Mouse (Mus musculus) neural tube, embryonic 11.5 days (tissue): ENCODE data around the gene Ttc3. TPM values are rescaled to one million over a fixed set of nuclear protein-coding genes. Genes with fewer than 3 reads are reported as not detected.

Source experiments
- ATAC-seq: fragments of 200-750 bp; cut with Nextera tagmentation; 2 replicates; pipeline ENCODE4 v1.8.0; 2017; ENCODE audit warnings: moderate number of reproducible peaks, mild to moderate bottlenecking, moderate TSS enrichment, moderate library complexity; ENCODE audit not compliant: insufficient read depth, low FRiP score, low TSS enrichment
- DNase-seq: peaks from one replicate; pipeline ENCODE4 v3.0.0-alpha.2; 2015; ENCODE audit warnings: low spot score
- H3K27ac ChIP-seq: fragments of 300-500 bp; sonication (generic); 2 replicates; pipeline ENCODE4 v1.5.1; 2014; ENCODE audit warnings: low read depth, mild to moderate bottlenecking, low read length
- H3K27me3 ChIP-seq: fragments of 300-500 bp; sonication (generic); 2 replicates; pipeline ENCODE4 v1.6.1; 2014; ENCODE audit warnings: mild to moderate bottlenecking, low read length, mixed read lengths; ENCODE audit not compliant: control insufficient read depth, insufficient read depth
- H3K36me3 ChIP-seq: fragments of 300-500 bp; sonication (generic); 2 replicates; pipeline ENCODE4 v1.6.1; 2014; ENCODE audit warnings: mild to moderate bottlenecking, low read length, moderate library complexity, mixed read lengths; ENCODE audit not compliant: control insufficient read depth, insufficient read depth
- H3K4me1 ChIP-seq: fragments of 300-500 bp; sonication (generic); 2 replicates; pipeline ENCODE4 v1.6.1; 2014; ENCODE audit warnings: low read length, mixed read lengths; ENCODE audit not compliant: control insufficient read depth, insufficient read depth
- H3K4me2 ChIP-seq: fragments of 300-500 bp; sonication (generic); 2 replicates; pipeline ENCODE4 v1.6.1; 2014; ENCODE audit warnings: low read depth, mild to moderate bottlenecking, moderate library complexity
- H3K4me3 ChIP-seq: fragments of 300-500 bp; sonication (generic); 2 replicates; pipeline ENCODE4 v1.5.1; 2014; ENCODE audit warnings: low read depth, low read length
- H3K9ac ChIP-seq: fragments of 300-500 bp; sonication (generic); 2 replicates; pipeline ENCODE4 v1.6.1; 2014; ENCODE audit warnings: mild to moderate bottlenecking, low read length
- H3K9me3 ChIP-seq: fragments of 300-500 bp; sonication (generic); 2 replicates; pipeline ENCODE4 v1.6.1; 2016; ENCODE audit warnings: low read length; ENCODE audit not compliant: control insufficient read depth
- WGBS: fragments of 180-500 bp; shearing (Covaris S2); extraction: QIAGEN DNeasy Blood & Tissue Kit; methylation state at CpG from one replicate; pipeline ENCODE4 v1.1.7; 2014; 5-methylcytosine and 5-hydroxymethylcytosine counted together
- polyA plus RNA-seq: library from polyadenylated mRNA; unstranded; fragments of >200 nt; fragmentation: Nextera tagmentation; extraction: Ambion mirVana; gene quantifications from 2 replicates; pipeline ENCODE4 v1.2.1, GENCODE M21; 2014

Gene Ttc3
- polyA plus RNA-seq, 1 experiment from 2014 or later: 471 TPM

GRCm38 (mm10) chr16:94354450-94354849 is 16.0 kb upstream of the Ttc3 start:
- H3K36me3 ChIP-seq: no peaks in the 10 kb centered on the region
- no peak overlapping the region for H3K9ac ChIP-seq
- ATAC-seq (no peak), DNase-seq (no peak)
- no peak overlapping the region for H3K4me3 ChIP-seq
- no peak overlapping the region for H3K27ac ChIP-seq
- 44% methylated on average over 9 of the region's 9 CpGs for WGBS
- H3K4me1 ChIP-seq: no peaks in the 10 kb centered on the region
- H3K27me3 ChIP-seq: no peaks in the 10 kb centered on the region
- H3K9me3 ChIP-seq: no peaks in the 10 kb centered on the region
- H3K4me2 ChIP-seq: no peak overlapping the region

DNA sequence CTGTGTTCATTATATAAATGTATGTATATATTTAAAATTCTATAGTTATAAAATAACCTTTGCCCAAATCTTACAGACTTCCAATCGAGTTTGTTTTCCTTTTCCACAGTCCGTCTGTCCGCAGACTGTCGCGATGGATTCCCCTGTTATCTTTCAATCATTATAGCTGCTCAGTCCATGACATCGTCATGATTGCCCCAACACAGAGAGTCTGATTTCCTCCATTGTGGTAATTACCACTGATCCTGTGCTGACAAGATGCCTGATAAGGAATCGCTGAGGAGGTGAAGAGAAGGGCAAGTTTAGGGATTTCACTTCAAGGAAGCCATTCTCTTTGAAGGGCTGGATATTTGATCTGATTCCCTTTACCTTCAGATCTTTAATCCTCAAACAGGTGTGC is 14.4 kb upstream of the Ttc3 start:
- H3K4me3 ChIP-seq: no peak overlapping the region
- H3K27ac ChIP-seq: no peak overlapping the region
- no peaks in the 10 kb centered on the region for H3K27me3 ChIP-seq
- no peak overlapping the region for H3K4me2 ChIP-seq
- WGBS: 77% methylated on average over 7 of the region's 7 CpGs
- no peaks in the 10 kb centered on the region for H3K36me3 ChIP-seq
- ATAC-seq (no peak), DNase-seq (no peak)
- H3K4me1 ChIP-seq: no peaks in the 10 kb centered on the region
- no peak overlapping the region for H3K9ac ChIP-seq
- H3K9me3 ChIP-seq: no peaks in the 10 kb centered on the region

DNA sequence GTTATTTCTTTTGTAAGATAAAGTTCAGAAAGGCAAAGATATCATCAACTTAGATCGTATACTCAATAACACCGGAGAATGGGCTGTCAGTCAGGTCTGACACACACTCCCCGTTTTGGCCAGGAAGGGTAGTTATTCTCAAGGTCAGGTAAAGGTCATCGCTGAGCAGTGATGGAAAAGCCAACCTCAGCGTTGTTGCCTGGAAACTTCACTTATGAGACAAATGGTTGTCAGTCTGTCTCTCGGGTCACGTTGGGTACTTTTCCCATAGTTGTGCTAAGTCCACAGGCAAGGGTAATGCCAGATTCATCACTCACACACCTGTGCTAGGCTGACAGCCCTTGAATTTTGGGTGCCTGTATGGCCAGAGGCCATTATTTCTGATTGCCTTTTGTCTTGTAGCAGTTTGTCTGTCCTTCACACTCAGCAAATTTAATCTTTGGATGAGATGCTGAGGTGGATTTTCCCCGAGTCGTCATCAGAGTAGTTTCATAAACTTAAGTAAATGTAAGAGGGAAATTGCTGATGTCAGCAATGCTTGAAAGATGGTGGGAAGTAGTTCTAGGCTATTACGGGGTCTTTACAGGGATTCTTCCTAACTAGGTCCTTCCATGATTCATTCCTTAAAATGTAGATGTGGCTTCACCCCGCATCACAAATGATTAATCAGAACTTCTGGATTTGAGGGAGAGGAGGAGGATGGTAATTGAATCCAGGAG is 13.5 kb upstream of the Ttc3 start:
- Histone ChIP-seq H3K9ac (no peak overlapping the region), H3K36me3 (no peaks in the 10 kb centered on the region), H3K9me3 (no peaks in the 10 kb centered on the region), H3K4me1 (no peaks in the 10 kb centered on the region), H3K27me3 (no peaks in the 10 kb centered on the region), H3K27ac (no peak overlapping the region), H3K4me2 (no peak overlapping the region), H3K4me3 (no peak overlapping the region)
- 77% methylated on average over 11 of the region's 11 CpGs for WGBS
- ATAC-seq (no peak), DNase-seq (no peak)

DNA sequence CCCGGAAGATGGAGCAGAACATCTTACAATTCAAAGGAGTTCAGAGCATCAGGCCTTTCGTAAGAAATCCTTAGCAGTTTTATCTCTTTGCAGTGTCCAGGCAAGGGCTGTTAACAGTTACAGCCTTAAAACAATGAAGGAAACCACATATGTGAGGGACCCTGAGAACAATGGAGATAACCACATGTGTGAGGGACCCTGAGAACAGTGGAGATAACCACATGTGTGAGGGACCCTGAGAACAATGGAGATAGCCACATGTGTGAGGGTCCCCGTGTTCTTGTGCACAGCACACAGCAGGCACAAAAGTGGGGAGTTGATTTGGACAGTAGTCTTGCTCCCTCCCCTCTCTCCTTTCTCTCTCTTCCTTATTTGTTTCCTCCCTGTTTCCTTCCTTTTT is 12.3 kb upstream of the Ttc3 start:
- no peak for ATAC-seq
- DNase-seq: no peak
- Histone ChIP-seq H3K9me3 (no peaks in the 10 kb centered on the region), H3K9ac (no peak overlapping the region), H3K4me2 (no peak overlapping the region), H3K27ac (no peak overlapping the region), H3K36me3 (no peaks in the 10 kb centered on the region), H3K4me1 (no peaks in the 10 kb centered on the region), H3K27me3 (no peaks in the 10 kb centered on the region), H3K4me3 (no peak overlapping the region)
- WGBS: 83% methylated on average over 3 of the region's 3 CpGs

GRCm38 (mm10) chr16:94360578-94361350 is 9.7 kb upstream of the Ttc3 start:
- H3K36me3 ChIP-seq: no peaks in the 10 kb centered on the region
- no peak overlapping the region for H3K27ac ChIP-seq
- DNase-seq (no peak), ATAC-seq (no peak)
- no peak overlapping the region for H3K9ac ChIP-seq
- H3K27me3 ChIP-seq: no peaks in the 10 kb centered on the region
- no peak overlapping the region for H3K4me3 ChIP-seq
- H3K4me2 ChIP-seq: no peak overlapping the region
- no peaks in the 10 kb centered on the region for H3K9me3 ChIP-seq
- H3K4me1 ChIP-seq: no peaks in the 10 kb centered on the region
- WGBS: 85% methylated on average over 13 of the region's 13 CpGs

DNA sequence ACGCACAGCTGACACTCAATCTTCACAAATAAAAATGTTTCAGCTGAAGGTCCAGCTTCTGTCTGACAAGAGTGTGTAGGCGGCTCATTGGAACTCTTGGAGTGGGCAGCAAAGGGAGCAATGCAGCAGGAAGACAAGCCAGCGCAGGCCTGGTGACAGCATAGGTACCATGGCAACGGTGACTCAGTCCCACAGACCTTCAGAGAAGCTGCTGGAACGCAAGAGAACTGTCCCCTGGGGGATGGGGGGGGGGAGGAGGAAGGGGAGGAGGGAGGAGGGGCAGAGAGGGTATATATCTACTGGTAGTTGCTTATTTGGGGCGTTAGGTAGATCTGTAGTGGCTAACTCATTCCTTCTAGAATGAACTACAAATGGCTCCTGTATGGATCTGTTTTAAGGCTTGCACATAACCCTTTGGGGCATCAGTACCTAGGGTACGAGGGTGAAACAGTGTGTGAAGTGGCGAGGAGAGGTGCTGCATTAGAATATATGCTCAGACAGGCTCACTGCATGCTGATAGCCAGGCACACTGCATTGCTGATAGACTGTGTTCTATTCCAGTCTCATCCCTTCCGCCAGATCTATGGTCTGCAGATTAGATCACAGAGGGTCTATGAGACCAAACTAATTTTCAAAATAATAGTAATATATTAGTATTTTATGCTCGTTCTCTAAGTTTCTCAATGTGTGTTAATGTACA is 8.1 kb upstream of the Ttc3 start:
- no peaks in the 10 kb centered on the region for H3K36me3 ChIP-seq
- DNase-seq (peak; percentile 15), ATAC-seq (no peak)
- no peak overlapping the region for H3K4me3 ChIP-seq
- no peaks in the 10 kb centered on the region for H3K27me3 ChIP-seq
- no peak overlapping the region for H3K4me2 ChIP-seq
- no peaks in the 10 kb centered on the region for H3K4me1 ChIP-seq
- H3K27ac ChIP-seq: no peak overlapping the region
- 49% methylated on average over 10 of the region's 10 CpGs for WGBS
- H3K9me3 ChIP-seq: no peaks in the 10 kb centered on the region
- H3K9ac ChIP-seq: no peak overlapping the region

DNA sequence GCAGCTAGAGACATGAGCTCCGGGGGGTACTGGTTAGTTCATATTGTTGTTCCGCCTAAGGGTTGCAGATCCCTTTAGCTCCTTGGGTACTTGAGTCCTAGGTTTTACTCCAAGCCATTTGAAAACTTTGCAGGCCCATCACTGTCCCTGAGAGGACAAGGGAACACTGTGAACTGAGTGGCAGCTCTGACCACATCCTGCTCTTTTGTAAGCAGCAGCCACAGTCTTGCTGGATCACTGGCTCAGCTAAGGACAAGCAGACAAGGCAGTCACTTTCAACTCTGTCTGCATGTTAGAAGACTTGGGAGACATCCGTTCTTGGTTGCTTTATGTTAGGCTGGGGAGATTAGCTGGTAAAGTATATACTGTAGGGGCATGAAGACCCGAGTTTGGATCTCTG is 6.6 kb upstream of the Ttc3 start:
- H3K9me3 ChIP-seq: no peaks in the 10 kb centered on the region
- WGBS: 88% methylated on average over 4 of the region's 4 CpGs
- no peak for DNase-seq
- H3K27ac ChIP-seq: no peak overlapping the region
- H3K9ac ChIP-seq: no peak overlapping the region
- no peak overlapping the region for H3K4me2 ChIP-seq
- no peaks in the 10 kb centered on the region for H3K36me3 ChIP-seq
- no peaks in the 10 kb centered on the region for H3K4me1 ChIP-seq
- H3K27me3 ChIP-seq: no peaks in the 10 kb centered on the region
- ATAC-seq: no peak
- H3K4me3 ChIP-seq: no peak overlapping the region

DNA sequence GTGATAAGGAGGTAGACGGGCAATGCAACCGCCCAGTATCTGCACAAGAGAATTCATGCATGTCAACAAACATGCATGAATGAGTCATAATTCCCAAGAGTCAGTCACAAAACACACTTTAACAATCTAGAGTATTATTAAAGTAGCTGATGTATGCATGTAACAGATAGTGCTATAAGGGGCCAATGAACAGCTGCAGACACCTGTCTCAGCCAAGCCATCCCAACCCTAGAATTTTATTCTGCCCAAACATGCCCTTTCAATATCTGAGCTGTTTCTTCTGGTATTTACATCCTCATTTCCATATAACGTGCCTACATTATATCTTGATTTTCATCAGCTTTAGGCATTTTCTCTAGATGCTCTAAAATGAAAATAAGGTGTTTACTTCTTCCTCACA is 5.0 kb upstream of the Ttc3 start:
- 91% methylated on average over 3 of the region's 3 CpGs for WGBS
- no peaks in the 10 kb centered on the region for H3K27me3 ChIP-seq

More for the DNA sequence above, 5.0 kb upstream of the Ttc3 start:
- Histone ChIP-seq H3K4me1 (peaks cover 4% of the 10 kb centered on the region), H3K36me3 (no peaks in the 10 kb centered on the region), H3K27ac (no peak overlapping the region), H3K9ac (no peak overlapping the region), H3K4me3 (no peak overlapping the region), H3K9me3 (no peaks in the 10 kb centered on the region), H3K4me2 (no peak overlapping the region)
- ATAC-seq (no peak), DNase-seq (no peak)
